Mouse (Mus musculus): Measurements from ENCODE around the gene Tob2. TPM values are rescaled to one million over a fixed set of nuclear protein-coding genes. Genes with fewer than 3 reads are reported as not detected.
A peak's percentile ranks its signal among the peaks of the same experiment; 100 is the strongest.

The Tob2 gene
- polyA plus RNA-seq, 1 experiment from 2014 or later: 23.0 TPM

- Histone ChIP-seq H3K27me3 (replicated peaks; ENCODE audit: control insufficient read depth, insufficient read depth, low read length) (no peaks in the 10 kb centered on the region), H3K4me1 (replicated peaks; ENCODE audit: control insufficient read depth, insufficient read depth, low read length) (peaks cover 22% of the 10 kb centered on the region), H3K4me3 (ENCODE audit: low read depth, low read length) (no peak overlapping the region), H3K27ac (ENCODE audit: low read depth) (0 out of 2 replicates have a peak overlapping the region, but pooled peaks have one; percentile 14), H3K9ac (ENCODE audit: low read length) (no peak overlapping the region), H3K36me3 (ENCODE audit: control insufficient read depth, insufficient read depth, low read length) (no peaks in the 10 kb centered on the region), H3K9me3 (ENCODE audit: control insufficient read depth, low read length) (no peaks in the 10 kb centered on the region), H3K4me2 (ENCODE audit: low read length) (no peak overlapping the region)
- WGBS: 61% methylated on average over 6 of the region's 6 CpGs
- ATAC-seq (replicated peaks; ENCODE audit: low FRiP score, low TSS enrichment, low read depth) (no peak), DNase-seq (ENCODE audit: low spot score) (no peak)
Observed at GRCm38 (mm10) chr15:81805624-81806023, 53.0 kb downstream of the Tob2 start.

- no peaks in the 10 kb centered on the region for H3K27me3 ChIP-seq (replicated peaks; ENCODE audit: control insufficient read depth, insufficient read depth, low read length)
- no peak overlapping the region for H3K4me2 ChIP-seq (ENCODE audit: low read length)
- no peak overlapping the region for H3K27ac ChIP-seq (ENCODE audit: low read depth)
- H3K9ac ChIP-seq (ENCODE audit: low read length): no peak overlapping the region
- DNase-seq (ENCODE audit: low spot score) (no peak), ATAC-seq (replicated peaks; ENCODE audit: low FRiP score, low TSS enrichment, low read depth) (no peak)
- H3K36me3 ChIP-seq (ENCODE audit: control insufficient read depth, insufficient read depth, low read length): no peaks in the 10 kb centered on the region
- H3K4me3 ChIP-seq (ENCODE audit: low read depth, low read length): no peak overlapping the region
- no peaks in the 10 kb centered on the region for H3K9me3 ChIP-seq (ENCODE audit: control insufficient read depth, low read length)
- peaks cover 20% of the 10 kb centered on the region for H3K4me1 ChIP-seq (replicated peaks; ENCODE audit: control insufficient read depth, insufficient read depth, low read length)
- 74% methylated on average over 3 of the region's 3 CpGs for WGBS
Observed at GRCm38 (mm10) chr15:81804883-81805282, 53.7 kb downstream of the Tob2 start.

GRCm38 (mm10) chr15:81804172-81804571 lies 54.4 kb downstream of the Tob2 start:
- no peak for DNase-seq (ENCODE audit: low spot score)
- Histone ChIP-seq H3K4me2 (ENCODE audit: low read length) (peak overlapping the region; percentile 52; the same call in 1 of the 2 replicates), H3K9ac (ENCODE audit: low read length) (no peak overlapping the region), H3K4me3 (ENCODE audit: low read depth, low read length) (no peak overlapping the region), H3K27ac (ENCODE audit: low read depth) (no peak overlapping the region), H3K4me1 (replicated peaks; ENCODE audit: control insufficient read depth, insufficient read depth, low read length) (peaks cover 13% of the 10 kb centered on the region; the same call in 1 of the 2 replicates), H3K36me3 (ENCODE audit: control insufficient read depth, insufficient read depth, low read length) (no peaks in the 10 kb centered on the region), H3K9me3 (ENCODE audit: control insufficient read depth, low read length) (no peaks in the 10 kb centered on the region), H3K27me3 (replicated peaks; ENCODE audit: control insufficient read depth, insufficient read depth, low read length) (no peaks in the 10 kb centered on the region)
- no peak for ATAC-seq (replicated peaks; ENCODE audit: low FRiP score, low TSS enrichment, low read depth)
- WGBS: 48% methylated on average over 1 of the region's 1 CpGs

GRCm38 (mm10) chr15:81803425-81803951 lies 55.1 kb downstream of the Tob2 start:
- 59% methylated on average over 4 of the region's 4 CpGs for WGBS
- Histone ChIP-seq H3K4me1 (replicated peaks; ENCODE audit: control insufficient read depth, insufficient read depth, low read length) (peaks cover 13% of the 10 kb centered on the region; the same call in 1 of the 2 replicates), H3K27me3 (replicated peaks; ENCODE audit: control insufficient read depth, insufficient read depth, low read length) (no peaks in the 10 kb centered on the region), H3K9ac (ENCODE audit: low read length) (no peak overlapping the region), H3K4me3 (ENCODE audit: low read depth, low read length) (no peak overlapping the region), H3K36me3 (ENCODE audit: control insufficient read depth, insufficient read depth, low read length) (no peaks in the 10 kb centered on the region), H3K27ac (ENCODE audit: low read depth) (no peak overlapping the region; the same call in 1 of the 2 replicates), H3K9me3 (ENCODE audit: control insufficient read depth, low read length) (no peaks in the 10 kb centered on the region), H3K4me2 (ENCODE audit: low read length) (peak overlapping the region; percentile 52)
- ATAC-seq (replicated peaks; ENCODE audit: low FRiP score, low TSS enrichment, low read depth): no peak
- DNase-seq (ENCODE audit: low spot score): no peak

- H3K27ac ChIP-seq (ENCODE audit: low read depth): peak overlapping the region; percentile 5; the same call in 1 of the 2 replicates
- H3K36me3 ChIP-seq (ENCODE audit: control insufficient read depth, insufficient read depth, low read length): no peaks in the 10 kb centered on the region
- H3K4me3 ChIP-seq (ENCODE audit: low read depth, low read length): peak overlapping the region; percentile 37
- no peaks in the 10 kb centered on the region for H3K27me3 ChIP-seq (replicated peaks; ENCODE audit: control insufficient read depth, insufficient read depth, low read length)
- peak overlapping the region; percentile 52 for H3K4me2 ChIP-seq (ENCODE audit: low read length)
- peak; percentile 43 for ATAC-seq (replicated peaks; ENCODE audit: low FRiP score, low TSS enrichment, low read depth)
- DNase-seq (ENCODE audit: low spot score): no peak
- 0 out of 2 replicates have a peak overlapping the region, but pooled peaks have one; percentile 0 for H3K9ac ChIP-seq (ENCODE audit: low read length)
- H3K4me1 ChIP-seq (replicated peaks; ENCODE audit: control insufficient read depth, insufficient read depth, low read length): peaks cover 13% of the 10 kb centered on the region; the same call in 1 of the 2 replicates
- H3K9me3 ChIP-seq (ENCODE audit: control insufficient read depth, low read length): no peaks in the 10 kb centered on the region
- 11% methylated on average over 8 of the region's 8 CpGs for WGBS
Observed at GRCm38 (mm10) chr15:81802941-81803351, 55.6 kb downstream of the Tob2 start.

GRCm38 (mm10) chr15:81802001-81802890 lies 56.4 kb downstream of the Tob2 start, which contains the start of gene Tef:
Tef (plus strand) TSS chr15:81802421.
- H3K36me3 ChIP-seq (ENCODE audit: control insufficient read depth, insufficient read depth, low read length): no peaks in the 10 kb centered on the region
- H3K4me2 ChIP-seq (ENCODE audit: low read length): peak within 1 kb of the TSS; percentile 52
- ATAC-seq (replicated peaks; ENCODE audit: low FRiP score, low TSS enrichment, low read depth): peak; percentile 98
- H3K9ac ChIP-seq (ENCODE audit: low read length): 0 out of 2 replicates have a peak within 1 kb of the TSS, but pooled peaks have one; percentile 0
- H3K9me3 ChIP-seq (ENCODE audit: control insufficient read depth, low read length): no peaks in the 10 kb centered on the region
- 20% methylated on average over 19 of the region's 19 CpGs for WGBS
- H3K4me1 ChIP-seq (replicated peaks; ENCODE audit: control insufficient read depth, insufficient read depth, low read length): peaks cover 13% of the 10 kb centered on the region; the same call in 1 of the 2 replicates
- H3K27me3 ChIP-seq (replicated peaks; ENCODE audit: control insufficient read depth, insufficient read depth, low read length): no peaks in the 10 kb centered on the region
- peak within 1 kb of the TSS; percentile 47; the same call in 1 of the 2 replicates for H3K27ac ChIP-seq (ENCODE audit: low read depth)
- DNase-seq (ENCODE audit: low spot score): peak; percentile 94
- peak within 1 kb of the TSS; percentile 37 for H3K4me3 ChIP-seq (ENCODE audit: low read depth, low read length)

GRCm38 (mm10) chr15:81800391-81800790 lies 58.2 kb downstream of the Tob2 start:
- Histone ChIP-seq H3K9me3 (ENCODE audit: control insufficient read depth, low read length) (no peaks in the 10 kb centered on the region), H3K4me2 (ENCODE audit: low read length) (no peak overlapping the region), H3K27ac (ENCODE audit: low read depth) (no peak overlapping the region), H3K9ac (ENCODE audit: low read length) (no peak overlapping the region), H3K4me1 (replicated peaks; ENCODE audit: control insufficient read depth, insufficient read depth, low read length) (peaks cover 11% of the 10 kb centered on the region; the same call in 1 of the 2 replicates), H3K4me3 (ENCODE audit: low read depth, low read length) (no peak overlapping the region), H3K36me3 (ENCODE audit: control insufficient read depth, insufficient read depth, low read length) (no peaks in the 10 kb centered on the region), H3K27me3 (replicated peaks; ENCODE audit: control insufficient read depth, insufficient read depth, low read length) (no peaks in the 10 kb centered on the region)
- 75% methylated on average over 3 of the region's 3 CpGs for WGBS
- DNase-seq (ENCODE audit: low spot score) (no peak), ATAC-seq (replicated peaks; ENCODE audit: low FRiP score, low TSS enrichment, low read depth) (no peak)

GRCm38 (mm10) chr15:81798421-81798820 lies 60.2 kb downstream of the Tob2 start:
- 87% methylated on average over 4 of the region's 4 CpGs for WGBS
- DNase-seq (ENCODE audit: low spot score) (no peak), ATAC-seq (replicated peaks; ENCODE audit: low FRiP score, low TSS enrichment, low read depth) (no peak)
- Histone ChIP-seq H3K4me2 (ENCODE audit: low read length) (no peak overlapping the region), H3K4me3 (ENCODE audit: low read depth, low read length) (no peak overlapping the region), H3K9me3 (ENCODE audit: control insufficient read depth, low read length) (no peaks in the 10 kb centered on the region), H3K27ac (ENCODE audit: low read depth) (no peak overlapping the region), H3K27me3 (replicated peaks; ENCODE audit: control insufficient read depth, insufficient read depth, low read length) (no peaks in the 10 kb centered on the region), H3K9ac (ENCODE audit: low read length) (no peak overlapping the region), H3K4me1 (replicated peaks; ENCODE audit: control insufficient read depth, insufficient read depth, low read length) (peaks cover 9% of the 10 kb centered on the region; the same call in 1 of the 2 replicates), H3K36me3 (ENCODE audit: control insufficient read depth, insufficient read depth, low read length) (peaks cover 10% of the 10 kb centered on the region)

Measured in intestine, embryonic 14.5 days (tissue).